Mouse (Mus musculus) embryo, embryonic 11.5 days (tissue): Measurements from ENCODE around the gene Ipmk.

Experiments
- DNase-seq: peaks from one replicate; pipeline ENCODE4 v3.0.0-alpha.2; 2012; ENCODE audit warnings: low read depth, low spot score

The Ipmk gene

GRCm38 (mm10) chr10:71347509-71347949 lies at the start of gene Ipmk:
Ipmk (plus strand) TSS chr10:71347763.
- DNase-seq = peak; percentile 94

GRCm38 (mm10) chr10:71300161-71300560 lies 47.4 kb upstream of the Ipmk start:
- no peak for DNase-seq

GRCm38 (mm10) chr10:71302490-71302889 lies 45.1 kb upstream of the Ipmk start:
- no peak for DNase-seq

GRCm38 (mm10) chr10:71306190-71306589 lies 41.4 kb upstream of the Ipmk start:
- peak; percentile 39 for DNase-seq

GRCm38 (mm10) chr10:71306759-71307158 lies 40.8 kb upstream of the Ipmk start:
- no peak for DNase-seq

- no peak for DNase-seq
These were observed 39.4 kb upstream of the Ipmk start for GRCm38 (mm10) chr10:71308199-71308598.

- no peak for DNase-seq
These were observed 37.3 kb upstream of the Ipmk start for GRCm38 (mm10) chr10:71310288-71310687.

GRCm38 (mm10) chr10:71314596-71314995 lies 33.0 kb upstream of the Ipmk start:
- DNase-seq = no peak

GRCm38 (mm10) chr10:71316056-71316455 lies 31.5 kb upstream of the Ipmk start:
- DNase-seq = no peak

- DNase-seq = no peak
These were observed 31.1 kb upstream of the Ipmk start for GRCm38 (mm10) chr10:71316497-71316896.

GRCm38 (mm10) chr10:71323669-71324068 lies 23.9 kb upstream of the Ipmk start:
- DNase-seq = no peak

- no peak for DNase-seq
These were observed 21.4 kb upstream of the Ipmk start for GRCm38 (mm10) chr10:71326123-71326522.

GRCm38 (mm10) chr10:71326789-71327188 lies 20.8 kb upstream of the Ipmk start:
- DNase-seq = peak; percentile 58

- no peak for DNase-seq
These were observed 20.2 kb upstream of the Ipmk start for GRCm38 (mm10) chr10:71327386-71327785.

GRCm38 (mm10) chr10:71328382-71328781 lies 19.2 kb upstream of the Ipmk start:
- no peak for DNase-seq

- no peak for DNase-seq
These were observed 18.7 kb upstream of the Ipmk start for GRCm38 (mm10) chr10:71328870-71329269.

GRCm38 (mm10) chr10:71329295-71329694 lies 18.3 kb upstream of the Ipmk start:
- no peak for DNase-seq

GRCm38 (mm10) chr10:71330070-71330469 lies 17.5 kb upstream of the Ipmk start:
- no peak for DNase-seq

GRCm38 (mm10) chr10:71331908-71332307 lies 15.7 kb upstream of the Ipmk start:
- DNase-seq = no peak

- DNase-seq = no peak
These were observed 15.2 kb upstream of the Ipmk start for GRCm38 (mm10) chr10:71332376-71332775.

GRCm38 (mm10) chr10:71332859-71333258 lies 14.7 kb upstream of the Ipmk start:
- no peak for DNase-seq

GRCm38 (mm10) chr10:71337733-71338132 lies 9.8 kb upstream of the Ipmk start:
- no peak for DNase-seq

GRCm38 (mm10) chr10:71338156-71338905 lies 9.2 kb upstream of the Ipmk start:
- no peak for DNase-seq

GRCm38 (mm10) chr10:71339463-71339862 lies 8.1 kb upstream of the Ipmk start:
- no peak for DNase-seq
